Mouse (Mus musculus) stomach, embryonic 14.5 days (tissue): ENCODE results near the gene Hibadh. TPM values are rescaled to one million over a fixed set of nuclear protein-coding genes. Genes with fewer than 3 reads are reported as not detected.

Source experiments
- ATAC-seq: fragments of 200-750 bp; cut with Nextera tagmentation; 2 replicates; pipeline ENCODE4 v1.8.0; 2017; ENCODE audit warnings: low read depth, moderate TSS enrichment; ENCODE audit not compliant: insufficient number of reproducible peaks, insufficient read depth, low FRiP score
- H3K27ac ChIP-seq: fragments of 300-500 bp; sonication (generic); 2 replicates; pipeline ENCODE4 v1.5.1; 2014; ENCODE audit warnings: mild to moderate bottlenecking, low read length, moderate library complexity, mixed read lengths
- H3K27me3 ChIP-seq: fragments of 300-500 bp; sonication (generic); 2 replicates; pipeline ENCODE4 v1.6.1; 2014; ENCODE audit warnings: low read length, control low read depth, mixed read lengths; ENCODE audit not compliant: control insufficient read depth, insufficient read depth
- H3K36me3 ChIP-seq: fragments of 300-500 bp; sonication (generic); 2 replicates; pipeline ENCODE4 v1.6.1; 2014; ENCODE audit warnings: mild to moderate bottlenecking, control low read depth, low read length, moderate library complexity, mixed read lengths; ENCODE audit not compliant: control insufficient read depth, insufficient read depth
- H3K4me1 ChIP-seq: fragments of 300-500 bp; sonication (generic); 2 replicates; pipeline ENCODE4 v1.6.1; 2014; ENCODE audit warnings: low read length, control low read depth, mixed read lengths; ENCODE audit not compliant: control insufficient read depth, insufficient read depth
- H3K4me2 ChIP-seq: fragments of 300-500 bp; sonication (generic); replicated peaks from 2 replicates; pipeline ENCODE4 v1.6.1; 2014; ENCODE audit warnings: low read depth, low read length, control low read depth
- H3K4me3 ChIP-seq: fragments of 300-500 bp; sonication (generic); 2 replicates; pipeline ENCODE4 v1.5.1; 2014; ENCODE audit warnings: low read depth, low read length, control low read depth
- H3K9ac ChIP-seq: fragments of 300-500 bp; sonication (generic); replicated peaks from 2 replicates; pipeline ENCODE4 v1.6.1; 2014; ENCODE audit warnings: low read depth, mild to moderate bottlenecking, control low read depth, low read length, moderate library complexity, mixed read lengths
- H3K9me3 ChIP-seq: fragments of 300-500 bp; sonication (generic); 2 replicates; pipeline ENCODE4 v1.6.1; 2016; ENCODE audit warnings: low read depth, low read length, control low read depth; ENCODE audit not compliant: control insufficient read depth
- WGBS: fragments of 180-500 bp; shearing (Covaris S2); extraction: QIAGEN DNeasy Blood & Tissue Kit; methylation state at CpG from one replicate; pipeline ENCODE4 v1.1.7; 2014; 5-methylcytosine and 5-hydroxymethylcytosine counted together
- polyA plus RNA-seq: library from polyadenylated mRNA; unstranded; fragments of >200 nt; fragmentation: Nextera tagmentation; extraction: Ambion mirVana; gene quantifications from 2 replicates; pipeline ENCODE4 v1.2.1, GENCODE M21; 2014

Gene Hibadh
- polyA plus RNA-seq, 1 experiment from 2014 or later: 61.8 TPM

- peaks cover 4% of the 10 kb centered on the region; the same call in 1 of the 2 replicates for H3K36me3 ChIP-seq
- no peak overlapping the region for H3K4me2 ChIP-seq
- ATAC-seq: no peak
- no peak overlapping the region for H3K27ac ChIP-seq
- no peak overlapping the region for H3K4me3 ChIP-seq
- WGBS: 88% methylated on average over 7 of the region's 7 CpGs
- no peaks in the 10 kb centered on the region for H3K27me3 ChIP-seq
- H3K9me3 ChIP-seq: no peaks in the 10 kb centered on the region
- H3K4me1 ChIP-seq: no peaks in the 10 kb centered on the region
- no peak overlapping the region for H3K9ac ChIP-seq
Observed at GRCm38 (mm10) chr6:52606746-52607347, 33.3 kb downstream of the Hibadh start.

GRCm38 (mm10) chr6:52601706-52602642 lies 38.2 kb downstream of the Hibadh start:
- Histone ChIP-seq H3K36me3 (no peaks in the 10 kb centered on the region), H3K9ac (no peak overlapping the region), H3K4me2 (no peak overlapping the region), H3K27me3 (no peaks in the 10 kb centered on the region), H3K4me1 (no peaks in the 10 kb centered on the region), H3K4me3 (no peak overlapping the region), H3K9me3 (no peaks in the 10 kb centered on the region), H3K27ac (no peak overlapping the region)
- no peak for ATAC-seq
- 57% methylated on average over 7 of the region's 7 CpGs for WGBS

- H3K27ac ChIP-seq: no peak overlapping the region
- H3K36me3 ChIP-seq: no peaks in the 10 kb centered on the region
- H3K27me3 ChIP-seq: no peaks in the 10 kb centered on the region
- H3K9me3 ChIP-seq: no peaks in the 10 kb centered on the region
- H3K4me1 ChIP-seq: no peaks in the 10 kb centered on the region
- 28% methylated on average over 4 of the region's 4 CpGs for WGBS
- H3K4me3 ChIP-seq: no peak overlapping the region
- H3K4me2 ChIP-seq: no peak overlapping the region
- no peak for ATAC-seq
- H3K9ac ChIP-seq: no peak overlapping the region
Observed at GRCm38 (mm10) chr6:52601117-52601516, 39.1 kb downstream of the Hibadh start.

- no peaks in the 10 kb centered on the region for H3K36me3 ChIP-seq
- no peak overlapping the region for H3K9ac ChIP-seq
- no peaks in the 10 kb centered on the region for H3K27me3 ChIP-seq
- H3K9me3 ChIP-seq: no peaks in the 10 kb centered on the region
- H3K4me2 ChIP-seq: no peak overlapping the region
- ATAC-seq: no peak
- H3K4me3 ChIP-seq: no peak overlapping the region
- H3K4me1 ChIP-seq: 0 out of 2 replicates have a peak, but pooled peaks cover 3% of the 10 kb centered on the region
- no peak overlapping the region for H3K27ac ChIP-seq
- 83% methylated on average over 1 of the region's 1 CpGs for WGBS
Observed at GRCm38 (mm10) chr6:52594752-52595151, 45.4 kb downstream of the Hibadh start.

- Histone ChIP-seq H3K4me3 (no peak overlapping the region), H3K4me2 (no peak overlapping the region)
- ATAC-seq: no peak
Observed at GRCm38 (mm10) chr6:52586564-52586963, 53.6 kb downstream of the Hibadh start.

GRCm38 (mm10) chr6:52584383-52584782 lies 55.8 kb downstream of the Hibadh start:
- WGBS: 30% methylated on average over 8 of the region's 8 CpGs
- Histone ChIP-seq H3K9me3 (no peaks in the 10 kb centered on the region), H3K27ac (no peak overlapping the region), H3K9ac (no peak overlapping the region), H3K36me3 (peaks cover 4% of the 10 kb centered on the region; the same call in 1 of the 2 replicates), H3K27me3 (no peaks in the 10 kb centered on the region), H3K4me3 (no peak overlapping the region), H3K4me1 (no peaks in the 10 kb centered on the region), H3K4me2 (no peak overlapping the region)
- ATAC-seq: no peak

More at GRCm38 (mm10) chr6:52586564-52586963, 53.6 kb downstream of the Hibadh start:
- Histone ChIP-seq H3K9me3 (no peaks in the 10 kb centered on the region), H3K9ac (no peak overlapping the region), H3K4me1 (no peaks in the 10 kb centered on the region), H3K36me3 (peaks cover 4% of the 10 kb centered on the region; the same call in 1 of the 2 replicates), H3K27ac (no peak overlapping the region), H3K27me3 (no peaks in the 10 kb centered on the region)

- 80% methylated on average over 4 of the region's 4 CpGs for WGBS
- H3K36me3 ChIP-seq: no peaks in the 10 kb centered on the region
- H3K9ac ChIP-seq: no peak overlapping the region
- no peak overlapping the region for H3K27ac ChIP-seq
- H3K4me3 ChIP-seq: no peak overlapping the region
- H3K4me1 ChIP-seq: no peaks in the 10 kb centered on the region
- H3K27me3 ChIP-seq: no peaks in the 10 kb centered on the region
- ATAC-seq: no peak
- no peak overlapping the region for H3K4me2 ChIP-seq
- H3K9me3 ChIP-seq: no peaks in the 10 kb centered on the region
Observed at GRCm38 (mm10) chr6:52581081-52581480, 59.1 kb downstream of the Hibadh start.

GRCm38 (mm10) chr6:52578322-52578721 lies 61.9 kb downstream of the Hibadh start:
- Histone ChIP-seq H3K36me3 (no peaks in the 10 kb centered on the region), H3K9ac (no peak overlapping the region), H3K27ac (no peak overlapping the region), H3K9me3 (no peaks in the 10 kb centered on the region), H3K4me1 (no peaks in the 10 kb centered on the region; the same call in 1 of the 2 replicates), H3K27me3 (no peaks in the 10 kb centered on the region), H3K4me3 (no peak overlapping the region), H3K4me2 (no peak overlapping the region)
- no peak for ATAC-seq
- 49% methylated on average over 2 of the region's 2 CpGs for WGBS
